Mouse (Mus musculus) CD4-positive naive resting alpha-beta T cell, adult 57 days (primary cell): ENCODE results near the gene Irgq. TPM values are rescaled to one million over a fixed set of nuclear protein-coding genes. Genes with fewer than 3 reads are reported as not detected.

Source experiments
- total RNA-seq: library from RNA; stranded (reverse); gene quantifications from one replicate; pipeline ENCODE4 v1.2.4, GENCODE M21; 2023

The Irgq gene
- 12.2 TPM for total RNA-seq

GRCm38 (mm10) chr7:24530062-24530931 lies at the start of gene Irgq:
Gene Irgq, plus strand, starts transcription at chr7:24530689.

GRCm38 (mm10) chr7:24481474-24482207 lies 48.8 kb upstream of the Irgq start, which contains the start of gene Cadm4:
Gene Cadm4, plus strand, starts transcription at chr7:24482023.

DNA sequence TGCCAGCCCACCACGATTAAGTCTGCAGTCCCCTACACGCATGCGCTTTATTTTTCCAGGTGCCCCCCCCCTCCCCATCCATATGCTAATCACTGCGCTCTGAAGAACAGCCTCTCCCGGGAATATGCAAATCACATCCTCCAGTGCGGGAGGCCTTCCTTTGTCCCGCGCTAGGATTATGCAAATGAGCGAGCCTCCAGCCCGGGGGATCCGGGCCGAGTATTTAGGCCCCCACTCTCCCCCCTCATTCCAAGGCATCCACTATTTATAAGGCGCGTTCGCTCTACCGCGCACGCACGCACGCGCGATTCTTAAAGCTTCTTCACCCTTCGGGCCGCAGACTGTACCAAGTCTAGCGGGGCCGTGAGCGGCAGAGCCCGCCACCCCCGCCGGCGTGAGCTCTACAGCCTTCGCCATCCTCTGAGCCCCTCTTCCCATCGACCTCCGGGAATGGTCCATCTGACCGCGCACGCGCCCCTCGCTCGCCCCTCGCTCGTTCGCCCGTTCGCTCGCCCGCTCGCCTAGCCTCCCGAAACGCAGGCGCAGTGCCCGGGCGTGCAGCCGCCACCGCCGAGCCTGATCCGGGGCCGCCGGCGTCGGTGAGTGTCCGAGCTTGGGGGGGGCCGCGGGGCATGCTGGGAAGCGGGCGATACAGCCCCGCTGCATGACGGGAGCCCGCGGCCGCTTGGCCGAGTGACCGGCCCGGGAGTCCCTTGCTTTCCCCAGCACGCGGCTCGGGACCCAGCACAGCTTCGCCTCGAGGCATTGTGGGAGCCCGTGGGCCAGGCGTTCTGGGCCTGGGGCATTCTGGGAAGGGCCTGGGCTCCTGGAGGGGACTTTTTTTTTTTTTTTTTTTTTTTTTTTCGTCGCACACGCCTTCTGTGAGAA lies 23.4 kb upstream of the Irgq start, which contains the start of gene Zfp428:
Gene Zfp428, plus strand, starts transcription at position 169 of the 888 bp plus-strand sequence.

GRCm38 (mm10) chr7:24512355-24512754 lies 18.1 kb upstream of the Irgq start, which contains the start of gene AC161166.1:
Gene AC161166.1, minus strand, starts transcription at chr7:24512455.

DNA sequence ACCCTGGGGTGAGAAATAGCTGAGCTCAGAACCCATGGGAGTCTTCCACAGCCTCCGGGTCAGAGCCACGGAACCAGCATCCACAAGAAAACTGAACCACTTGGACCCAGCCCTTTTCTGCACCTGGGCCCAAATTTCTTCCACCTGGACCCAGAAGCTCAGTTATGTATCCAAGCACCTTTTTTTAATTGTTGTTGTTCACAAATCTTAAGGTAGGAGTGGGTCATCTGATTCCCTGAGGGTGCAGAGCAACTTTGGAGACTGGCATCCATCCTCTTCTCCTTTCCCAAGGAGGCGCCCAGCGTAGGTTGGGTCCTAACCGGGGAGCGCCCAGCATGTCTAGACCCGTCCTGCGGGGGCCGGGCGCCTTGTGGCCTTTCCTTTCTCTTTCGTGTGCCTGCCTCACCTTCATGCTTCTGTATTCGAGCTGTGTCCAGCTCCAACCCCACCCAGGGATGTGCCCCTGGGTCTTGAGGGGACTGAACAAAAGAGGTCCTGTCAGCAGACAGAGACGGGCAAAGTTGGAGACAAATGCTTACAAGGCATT lies 15.7 kb downstream of the Irgq start, which contains the start of the genes Pinlyp and Xrcc1:
Gene Pinlyp, minus strand, starts transcription at position 51 of the 547 bp plus-strand sequence.
Gene Xrcc1, plus strand, starts transcription at position 222 of the 547 bp plus-strand sequence.

DNA sequence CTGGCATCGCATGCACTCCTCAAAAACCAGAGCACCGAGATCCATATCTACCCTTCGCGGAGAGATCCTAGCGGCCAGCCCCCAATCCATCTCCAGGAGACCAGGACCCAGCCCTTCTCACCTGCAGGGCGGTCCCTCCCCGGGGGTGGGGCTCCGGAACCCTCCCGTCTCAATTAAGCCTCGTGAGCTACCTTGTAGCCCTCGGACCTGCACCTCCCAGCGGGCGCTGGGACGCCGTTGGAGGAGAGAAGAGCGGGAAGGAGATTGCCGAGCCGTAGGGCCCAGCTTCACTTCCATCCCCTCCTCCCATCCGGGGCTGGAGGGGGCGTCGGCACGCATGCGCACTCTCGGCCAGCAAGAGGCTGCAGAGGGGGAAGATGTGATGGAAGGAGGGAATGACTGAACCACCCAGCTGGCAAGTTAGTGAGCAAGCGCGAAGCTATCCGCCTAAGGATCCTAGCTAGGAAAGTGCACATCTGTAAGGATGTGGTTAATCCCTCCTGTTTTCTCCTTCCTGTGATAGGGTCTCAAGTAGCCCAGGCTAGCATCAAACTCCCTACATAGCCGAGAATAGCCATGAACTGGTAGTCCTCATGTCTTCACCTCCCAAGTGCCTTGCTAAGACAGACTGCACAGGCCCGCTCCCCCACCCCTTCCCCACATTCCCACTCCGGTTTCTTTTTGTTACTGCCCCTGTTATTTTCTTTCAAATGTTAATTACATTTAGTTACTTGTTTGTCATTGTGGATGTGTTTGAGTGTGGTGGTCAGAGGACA lies 57.0 kb downstream of the Irgq start, which contains the start of the genes Ethe1 and Zfp575:
Gene Ethe1, plus strand, starts transcription at position 214 of the 776 bp plus-strand sequence.
Gene Zfp575, minus strand, starts transcription at position 312 of the 776 bp plus-strand sequence.

Other genes starting within 250 kb of the Irgq start
- gene Zfp61, start 229.5 kb upstream of the Irgq start, total RNA-seq, result 11.3 TPM
- gene Zfp94, start 214.0 kb upstream of the Irgq start, total RNA-seq, result 5.2 TPM
- gene Tescl, start 196.8 kb upstream of the Irgq start, total RNA-seq, result not detected
- not detected for gene Lypd5, start 181.5 kb upstream of the Irgq start, total RNA-seq
- 205 TPM for gene Kcnn4, start 160.4 kb upstream of the Irgq start, total RNA-seq
- gene Smg9, start 131.1 kb upstream of the Irgq start, total RNA-seq, result 135 TPM
- gene Irgc1, start 78.4 kb upstream of the Irgq start, total RNA-seq, result 4.3 TPM
- gene Plaur, start 68.2 kb upstream of the Irgq start, total RNA-seq, result 204 TPM
- 0.44 TPM for gene Cadm4, start 48.7 kb upstream of the Irgq start, total RNA-seq
- gene Zfp428, start 23.7 kb upstream of the Irgq start, total RNA-seq, result 1.4 TPM
- gene AC161166.1, start 18.2 kb upstream of the Irgq start, total RNA-seq, result not detected
- gene Pinlyp, start 15.4 kb downstream of the Irgq start, total RNA-seq, result not detected
- 53.1 TPM for gene Xrcc1, start 15.6 kb downstream of the Irgq start, total RNA-seq
- 6.9 TPM for gene Ethe1, start 56.9 kb downstream of the Irgq start, total RNA-seq
- not detected for gene Zfp575, start 57.0 kb downstream of the Irgq start, total RNA-seq
- gene Phldb3, start 80.1 kb downstream of the Irgq start, total RNA-seq, result 8.3 TPM
- gene Lypd3, start 105.9 kb downstream of the Irgq start, total RNA-seq, result 0.35 TPM
- not detected for gene Tex101, start 146.0 kb downstream of the Irgq start, total RNA-seq
- gene BC049730, start 178.6 kb downstream of the Irgq start, total RNA-seq, result not detected
- not detected for gene Gm4763, start 196.2 kb downstream of the Irgq start, total RNA-seq
- 1.5 TPM for gene Cd177, start 229.6 kb downstream of the Irgq start, total RNA-seq
- gene Ceacam10, start 246.5 kb downstream of the Irgq start, total RNA-seq, result not detected